Mouse (Mus musculus) adrenal gland, postnatal 4 days (tissue): ENCODE data around the gene Gm13306. TPM values are rescaled to one million over a fixed set of nuclear protein-coding genes. Genes with fewer than 3 reads are reported as not detected.
"Not testable (repeated sequence)": the region's sequence is repeated elsewhere in the genome, so short reads cannot be mapped to it uniquely, and the experiment has no call there.

Experiments used
- DNase-seq, 2 experiments: peaks; one replicate each; pipeline ENCODE4 v3.0.0; 2021 to 2022; ENCODE audit warnings: low spot score in 2 of 2, mixed read lengths in 2 of 2
- long read RNA-seq, 2 experiments: library from polyadenylated mRNA; stranded (forward); transcript quantifications; one replicate each; pipeline ENCODE4 v2.0.0; 2021
- total RNA-seq, 2 experiments: library from RNA; stranded (reverse); gene quantifications; 2 replicates each; pipeline ENCODE4 v1.2.3; 2021

Gene Gm13306
- 1 to 10 TPM; 3.3 to 5.1 TPM for total RNA-seq
- long read RNA-seq, experiment 1, partial matches to known transcripts, result 0 of 2 reads
- long read RNA-seq, experiment 1, other reads (novel, unspliced or antisense), result 0 of 2 reads
- long read RNA-seq, experiment 2, partial matches to known transcripts, result 0 of 2 reads
- long read RNA-seq, experiment 2, other reads (novel, unspliced or antisense), result 0 of 2 reads

DNA sequence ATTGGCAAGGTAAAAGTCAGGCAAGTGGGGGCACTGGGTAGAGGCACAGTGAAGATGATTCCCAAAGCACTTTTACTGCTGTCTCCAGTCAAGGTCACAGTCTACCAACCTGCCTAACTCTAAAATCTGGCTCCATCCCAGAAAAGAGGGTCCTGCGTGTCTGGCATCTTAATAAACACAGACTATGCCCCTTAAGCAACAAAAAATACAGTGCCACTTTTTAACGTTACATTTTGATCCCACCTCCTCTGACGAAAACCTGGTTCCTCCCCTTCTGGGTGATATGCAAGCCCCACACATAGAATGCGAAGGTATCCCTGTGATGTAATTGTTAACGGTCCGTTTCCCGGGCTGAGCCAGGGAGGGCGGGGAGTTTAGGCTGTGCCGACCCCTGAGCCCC is at the start of gene Gm13306:
Gene Gm13306 (plus strand): TSS at position 301 of the 400 bp plus-strand sequence.
- not testable (repeated sequence) for DNase-seq

DNA sequence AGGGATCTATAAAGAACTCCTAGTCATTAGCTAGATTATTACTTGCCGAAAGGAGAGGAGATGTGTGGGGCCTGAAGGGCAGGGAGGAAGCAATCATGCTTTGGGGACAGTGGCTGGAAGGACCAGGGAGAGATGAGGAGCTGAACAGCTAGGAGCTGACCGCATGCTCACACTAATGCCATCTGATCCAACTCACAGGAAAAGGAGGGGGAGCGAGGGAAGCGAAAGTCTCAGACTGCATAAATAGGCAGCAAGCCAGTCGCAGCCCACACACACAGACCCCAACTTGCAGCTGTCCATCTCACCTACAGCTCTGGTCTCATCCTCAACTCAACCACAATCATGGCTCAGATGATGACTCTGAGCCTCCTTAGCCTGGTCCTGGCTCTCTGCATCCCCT is 38.7 kb upstream of the Gm13306 start, which contains the start of gene Gm13304:
Gene Gm13304 (plus strand): TSS at position 301 of the 400 bp plus-strand sequence.
- not testable (repeated sequence) for DNase-seq

DNA sequence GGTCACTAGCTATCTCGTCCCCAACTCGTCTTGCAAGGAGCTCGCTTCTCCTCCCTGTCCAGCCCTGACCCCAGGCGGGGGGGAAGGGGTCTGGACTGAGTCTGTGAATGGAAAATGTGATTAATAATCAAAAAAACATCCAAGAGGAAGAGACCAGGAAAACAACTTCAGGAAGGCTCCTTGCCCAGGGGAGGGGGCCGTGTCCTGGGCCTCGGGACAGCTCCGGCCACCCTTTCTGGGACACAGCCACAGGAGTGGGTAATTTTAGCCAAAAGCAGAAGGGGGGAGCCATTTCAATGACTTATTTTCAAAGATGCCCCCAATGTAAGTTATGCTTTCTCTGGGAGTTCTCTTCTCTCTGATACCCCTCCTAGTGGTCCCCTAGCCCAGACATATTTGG is 15.3 kb downstream of the Gm13306 start, which contains the start of gene Gm13305:
Gene Gm13305 (minus strand): TSS at position 101 of the 400 bp plus-strand sequence.
- DNase-seq, result not testable (repeated sequence)

DNA sequence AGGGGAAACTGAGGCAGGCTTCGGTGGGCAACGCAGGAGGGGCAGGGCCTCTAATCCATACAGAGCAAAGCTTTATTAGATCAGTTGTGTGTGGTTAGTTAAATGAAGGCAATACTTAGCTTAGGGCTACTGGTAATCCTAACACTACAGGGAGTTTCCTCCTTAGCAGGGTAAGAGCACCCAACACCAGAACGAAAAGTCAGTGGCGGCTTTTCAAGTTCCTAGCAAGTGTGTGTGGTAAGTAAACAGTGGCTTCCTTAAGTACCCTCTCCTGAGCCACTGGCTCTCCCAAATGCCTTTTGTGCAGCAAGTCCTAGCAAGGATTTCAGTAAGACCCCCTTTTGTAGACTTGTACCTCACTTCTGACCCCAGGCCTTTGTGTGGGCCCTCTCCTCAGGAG is 25.0 kb downstream of the Gm13306 start:
- DNase-seq, result not testable (repeated sequence)

DNA sequence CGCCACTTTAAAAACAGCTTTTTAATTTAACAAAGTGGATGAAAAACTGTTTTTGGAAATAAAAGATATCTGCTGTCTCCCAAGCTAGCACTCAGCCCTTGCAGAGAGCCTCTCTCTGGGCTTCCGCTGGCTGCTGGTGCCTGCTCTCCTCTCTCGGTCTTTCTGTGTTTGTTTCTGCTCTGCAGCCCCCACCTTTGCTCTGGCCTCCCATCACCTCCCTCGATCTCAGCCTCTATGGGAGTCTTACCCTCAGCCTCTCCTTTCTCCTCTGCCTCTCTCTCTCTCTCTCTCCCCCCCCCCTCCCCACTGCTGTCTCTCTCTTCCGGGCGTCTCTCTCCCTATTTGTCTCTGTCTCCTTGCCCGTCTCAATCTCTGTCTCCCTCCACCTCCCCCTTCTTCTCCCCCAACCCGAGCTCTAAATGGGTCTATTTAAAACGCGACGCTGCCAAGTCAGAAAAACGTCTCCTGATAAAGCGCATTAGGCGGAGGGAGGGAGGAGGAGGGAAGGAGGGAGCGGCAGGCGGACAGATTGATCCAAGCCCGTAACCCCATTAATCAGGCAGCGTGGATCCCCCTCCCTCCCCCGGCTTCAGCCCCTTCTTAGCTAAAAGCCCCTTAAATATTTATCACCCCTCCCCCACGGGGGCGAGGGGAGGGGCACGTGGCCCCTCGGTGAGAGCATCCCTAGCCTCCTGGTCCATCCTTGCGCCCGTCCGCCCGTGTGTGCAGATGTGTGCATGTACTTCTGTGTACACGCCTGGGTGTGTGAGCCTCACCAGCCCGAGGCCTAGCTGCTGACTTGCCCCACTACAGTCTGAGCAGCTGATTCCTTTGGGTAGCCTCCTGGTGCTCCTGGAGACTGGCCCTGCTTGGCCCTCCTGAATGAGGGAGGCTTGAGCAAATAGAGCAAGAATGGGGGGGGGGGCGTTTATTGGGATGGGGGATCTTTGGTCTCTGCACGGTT is 30.3 kb downstream of the Gm13306 start:
- not testable (repeated sequence) for DNase-seq

DNA sequence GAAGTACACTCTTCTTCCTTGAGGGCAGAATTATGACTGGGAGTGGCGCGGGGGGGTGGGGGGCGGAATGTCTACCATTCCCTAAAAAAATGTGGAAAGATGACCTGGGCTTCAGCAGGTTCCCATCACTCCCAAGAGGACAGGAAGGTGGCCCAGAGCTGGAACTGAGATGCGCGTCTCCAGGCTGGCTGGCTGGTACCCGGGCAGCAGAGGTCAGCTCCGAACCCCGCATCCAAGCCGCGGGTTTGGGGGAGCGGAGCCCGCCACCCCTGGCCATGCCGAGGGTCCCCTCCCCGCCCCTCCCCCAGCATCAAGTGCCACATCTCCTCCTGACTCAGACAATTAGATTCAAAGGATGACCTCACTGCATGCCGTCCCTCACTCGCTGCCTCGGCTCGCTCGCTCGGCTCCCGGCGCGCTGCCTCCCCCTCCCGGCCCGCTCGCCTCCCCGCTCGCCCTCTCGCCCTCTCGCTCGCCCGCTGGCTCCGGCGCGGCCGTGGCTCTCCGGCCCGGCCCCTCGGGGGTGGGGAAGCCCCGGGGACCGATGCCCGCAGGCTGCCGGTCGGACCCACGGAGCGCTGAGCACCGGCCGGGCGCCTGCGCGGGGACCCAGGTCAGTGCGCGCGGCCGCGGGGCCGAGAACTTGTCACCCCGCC is 31.2 kb downstream of the Gm13306 start:
- not testable (repeated sequence) for DNase-seq

DNA sequence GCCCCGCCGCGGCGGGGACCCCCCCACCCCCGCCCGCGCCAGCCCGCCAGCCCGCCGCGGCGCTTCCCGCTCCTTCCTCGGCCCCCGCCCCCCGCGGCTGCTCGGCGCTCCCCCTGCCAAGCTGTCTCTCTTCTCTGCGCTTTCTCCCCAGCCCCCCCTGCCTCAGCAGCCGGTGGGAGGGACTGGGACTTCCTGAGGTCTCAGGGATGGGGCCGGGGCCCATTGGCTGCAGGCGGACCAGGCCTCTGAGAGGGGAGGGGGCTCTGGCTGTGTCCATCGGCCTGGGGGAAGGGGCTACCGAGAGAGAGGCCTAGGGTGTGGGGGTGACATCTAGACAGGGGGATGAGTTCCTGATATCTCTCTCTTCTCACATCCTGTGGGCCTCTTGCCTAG is 31.7 kb downstream of the Gm13306 start:
- not testable (repeated sequence) for DNase-seq

Other genes starting within 250 kb of the Gm13306 start
- gene Gm21541, start 249.8 kb upstream of the Gm13306 start, total RNA-seq, result not detected
- 1 to 10 TPM; 5.5 to 6.1 TPM for gene Gm20878, start 211.9 kb upstream of the Gm13306 start, total RNA-seq
- gene Fam205a4, start 187.4 kb upstream of the Gm13306 start, total RNA-seq, result under 1 TPM in 1 of 2 experiments, not detected in 1; 0.76 TPM
- gene Gm21093, start 118.7 kb upstream of the Gm13306 start, total RNA-seq, result under 1 TPM in 1 of 2 experiments, not detected in 1; 0.20 TPM
- gene Gm3893, start 62.2 kb upstream of the Gm13306 start, total RNA-seq, result not detected
- 1 to 10 TPM; 6.4 to 8.1 TPM for gene Gm13304, start 38.6 kb upstream of the Gm13306 start, total RNA-seq
- 1 to 10 TPM in 1 of 2 experiments, under 1 TPM in 1; 0.87 to 2.2 TPM for gene Gm13305, start 15.2 kb downstream of the Gm13306 start, total RNA-seq
- gene Gm10600, start 87.2 kb downstream of the Gm13306 start, total RNA-seq, result 1 to 10 TPM; 1.8 to 1.9 TPM
- gene Ccl21b, start 102.3 kb downstream of the Gm13306 start, total RNA-seq, result not detected
- not detected for gene Gm21953, start 140.8 kb downstream of the Gm13306 start, total RNA-seq
- gene Fam205a3, start 164.9 kb downstream of the Gm13306 start, total RNA-seq, result under 1 TPM in 1 of 2 experiments, not detected in 1; 0.59 TPM